Mouse (Mus musculus): ENCODE measurements around the gene Ddx3x.
"Not testable (repeated sequence)": the region's sequence is repeated elsewhere in the genome, so short reads cannot be mapped to it uniquely, and the experiment has no call there.

Ddx3x gene

DNA sequence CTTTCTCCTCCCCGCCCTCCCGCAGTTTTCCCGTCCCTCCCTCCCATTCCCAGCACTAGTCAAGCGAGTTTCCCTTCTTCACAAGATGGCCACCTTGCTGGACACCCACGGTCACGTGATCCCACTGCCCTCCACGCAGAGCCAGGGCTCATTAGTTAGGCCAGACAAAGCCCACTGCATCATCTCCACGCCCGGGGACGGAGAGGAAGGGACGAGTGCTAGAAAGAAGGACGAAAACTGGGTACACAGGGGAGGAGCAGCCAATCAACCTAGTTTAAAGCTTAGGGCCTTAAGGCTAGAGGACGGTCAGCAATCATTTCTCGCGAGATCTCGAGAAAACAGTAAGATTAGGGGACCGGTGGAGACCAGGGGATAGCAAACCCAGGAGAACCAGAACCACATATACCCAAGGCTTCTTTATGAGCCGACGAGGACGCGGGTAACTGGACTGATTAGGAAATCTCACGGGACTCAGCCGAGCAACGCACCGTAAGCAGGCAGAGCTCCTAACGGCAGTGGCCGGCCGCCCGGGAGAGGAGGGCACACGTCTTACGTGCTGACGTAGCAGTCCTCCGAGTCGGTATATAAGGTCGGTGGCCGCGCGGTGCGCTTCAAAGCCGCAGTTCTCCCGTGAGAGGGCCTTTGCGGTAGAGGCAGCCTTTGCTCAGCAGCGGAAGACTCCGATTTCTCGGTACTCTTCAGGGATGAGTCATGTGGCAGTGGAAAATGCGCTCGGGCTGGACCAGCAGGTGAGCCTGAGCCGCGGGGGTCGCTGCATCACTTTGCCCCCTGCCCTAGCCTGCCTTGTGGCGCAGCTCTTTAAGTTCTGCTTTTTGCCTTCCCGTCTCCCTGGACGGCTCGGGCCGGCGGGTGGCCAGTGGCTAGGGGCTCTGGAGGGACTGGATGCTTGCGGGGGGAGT, at the start of gene Ddx3x:
TSS of gene Ddx3x (plus strand) at position 562 of the 920 bp plus-strand sequence.
- CTCF ChIA-PET, result interaction anchor here in 1 of 4 experiments (1.0 kb wide), 1 partner anchor 51 kb away, joined by 3 read pairs; no protein-coding TSS in a partner anchor
- POLR2A ChIA-PET, result interaction anchor here (0.5 to 8.2 kb wide), 102 partner anchors 8 to 1275 kb away, joined by 3 to 123 read pairs (median 5); partner anchors contain the start of genes Usp9x (in 2 of the 4), 1810030O07Rik (in 1 of the 4), Atp6ap2 (in 1 of the 4) and Med14 (in 1 of the 4)

DNA sequence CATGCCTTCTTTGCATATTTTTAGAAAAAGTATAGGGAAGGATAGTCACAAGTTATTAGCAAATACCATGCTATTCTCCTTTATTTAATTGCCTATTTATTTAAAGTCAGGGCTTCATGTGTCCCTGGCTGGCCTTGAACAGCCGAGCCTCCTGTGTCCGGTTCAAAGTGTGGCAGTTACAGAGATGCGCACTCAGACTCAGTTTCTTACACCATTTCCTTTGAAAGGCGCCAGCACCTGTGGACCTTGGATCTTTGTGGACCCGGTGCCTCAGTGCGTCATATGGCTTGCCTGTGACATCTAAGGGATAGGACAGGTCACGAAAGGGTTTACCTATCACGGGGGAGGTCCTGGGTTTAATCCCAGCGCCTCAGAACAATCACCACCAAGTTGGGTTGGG, 49.5 kb upstream of the Ddx3x start:
- ChIA-PET POLR2A (interaction anchor here (0.6 to 7.3 kb wide), 28 partner anchors 9 to 425 kb away, joined by 3 to 107 read pairs (median 6); partner anchors contain the start of gene Ddx3x (in 3 of the 4)), CTCF (interaction anchor here in 1 of 4 experiments (0.6 to 0.7 kb wide), 2 partner anchors 282 to 426 kb away, joined by 3 read pairs; no protein-coding TSS in a partner anchor)

DNA sequence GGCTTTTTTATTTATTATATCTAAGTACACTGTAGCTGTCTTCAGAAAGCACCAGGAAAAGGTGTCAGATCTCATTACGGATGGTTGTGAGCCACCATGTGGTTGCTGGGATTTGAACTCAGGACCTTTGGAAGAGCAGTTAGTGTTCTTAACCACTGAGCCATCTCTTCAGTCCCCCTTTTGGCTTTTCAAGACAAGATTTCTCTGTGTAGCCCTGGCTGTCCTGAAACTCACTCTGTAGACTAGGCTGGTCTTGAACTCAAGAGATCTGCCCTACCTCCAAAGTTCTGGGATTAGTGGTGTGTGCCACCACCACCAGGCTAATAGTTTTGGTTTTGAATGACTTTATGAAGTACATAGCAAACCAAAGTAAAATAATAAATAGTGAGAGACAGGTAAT, 47.9 kb upstream of the Ddx3x start:
- CTCF ChIA-PET, result not testable (repeated sequence)
- POLR2A ChIA-PET, result interaction anchor here (0.9 to 7.3 kb wide), 12 partner anchors 8 to 228 kb away, joined by 3 to 107 read pairs (median 7); partner anchors contain the start of gene Ddx3x (in 1 of the 4)

DNA sequence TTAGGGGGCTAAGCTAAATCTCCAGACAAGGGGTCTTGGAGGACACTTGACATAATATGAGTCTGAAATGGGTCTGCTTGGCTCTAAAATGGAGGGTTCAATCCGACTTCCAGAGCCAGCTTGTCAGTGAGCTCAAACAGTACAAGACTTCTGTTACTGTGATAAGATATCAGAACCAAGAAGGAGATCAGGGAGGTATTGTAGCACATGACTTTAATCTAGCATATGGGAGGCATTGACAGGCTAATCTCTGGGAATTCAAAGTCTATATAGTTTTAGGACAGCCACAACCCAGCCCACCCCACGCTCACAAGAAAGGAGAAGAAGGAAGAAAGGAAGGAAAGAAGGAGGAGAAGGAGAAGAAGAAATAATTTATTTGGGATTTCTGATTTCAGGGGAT, 47.1 kb upstream of the Ddx3x start:
- ChIA-PET CTCF (interaction anchor here in 1 of 4 experiments (0.6 kb wide), 1 partner anchor 423 kb away, joined by 5 read pairs; no protein-coding TSS in a partner anchor), POLR2A (interaction anchor here in 3 of 4 experiments (0.7 to 7.3 kb wide), 7 partner anchors 8 to 50 kb away, joined by 3 to 107 read pairs (median 6); partner anchors contain the start of gene Ddx3x (in 1 of the 3))

DNA sequence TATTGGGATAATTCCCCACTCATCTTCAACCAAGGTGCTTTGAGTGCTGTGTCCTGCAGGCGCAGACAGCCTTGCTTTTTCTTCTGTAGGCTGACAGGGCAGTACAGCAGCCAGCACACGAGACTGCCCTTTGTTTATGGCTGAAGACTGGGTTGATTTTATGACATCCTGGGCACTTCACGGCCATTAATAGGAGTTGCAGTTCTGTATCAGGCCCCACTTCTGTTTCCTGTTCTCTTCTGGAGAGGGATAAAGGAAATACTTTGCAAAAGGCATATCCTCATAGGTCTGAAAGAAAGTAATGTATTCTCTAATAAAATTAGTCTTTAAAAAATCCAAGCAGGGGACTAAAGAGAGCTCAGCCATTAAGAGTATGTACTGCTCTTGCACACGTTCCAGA, 46.1 kb upstream of the Ddx3x start:
- POLR2A ChIA-PET, result interaction anchor here in 3 of 4 experiments (0.6 to 6.8 kb wide), 4 partner anchors 46 to 467 kb away, joined by 3 to 74 read pairs (median 10); partner anchors contain the start of gene Ddx3x (in 2 of the 3)
- CTCF ChIA-PET, result no interaction called here

DNA sequence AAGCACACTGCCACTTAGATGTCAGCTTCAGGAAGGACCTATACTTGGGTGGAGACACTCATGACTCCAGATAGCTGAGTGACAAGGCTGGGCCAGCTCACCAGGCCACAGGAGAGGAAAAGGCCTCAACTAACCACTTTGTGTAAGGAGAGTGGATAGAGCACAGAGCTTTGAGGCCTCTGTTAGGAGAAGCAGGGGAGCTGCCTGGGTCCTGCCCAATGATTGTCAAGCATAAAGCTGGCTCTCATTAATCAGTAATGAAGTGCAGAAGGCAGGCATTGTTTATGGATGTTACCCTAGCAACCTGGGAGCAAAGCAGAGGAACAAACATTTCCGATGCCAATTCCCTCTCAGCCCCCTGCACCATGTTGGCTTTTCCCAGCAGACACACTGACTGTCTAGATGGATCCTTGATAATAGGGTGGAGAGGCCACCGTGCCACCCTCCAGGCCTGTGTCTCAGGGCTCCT, 44.6 kb upstream of the Ddx3x start:
- ChIA-PET POLR2A (interaction anchor here in 3 of 4 experiments (0.7 to 6.8 kb wide), 5 partner anchors 17 to 225 kb away, joined by 3 to 74 read pairs (median 4); partner anchors contain the start of gene Ddx3x (in 3 of the 3)), CTCF (no interaction called here)

DNA sequence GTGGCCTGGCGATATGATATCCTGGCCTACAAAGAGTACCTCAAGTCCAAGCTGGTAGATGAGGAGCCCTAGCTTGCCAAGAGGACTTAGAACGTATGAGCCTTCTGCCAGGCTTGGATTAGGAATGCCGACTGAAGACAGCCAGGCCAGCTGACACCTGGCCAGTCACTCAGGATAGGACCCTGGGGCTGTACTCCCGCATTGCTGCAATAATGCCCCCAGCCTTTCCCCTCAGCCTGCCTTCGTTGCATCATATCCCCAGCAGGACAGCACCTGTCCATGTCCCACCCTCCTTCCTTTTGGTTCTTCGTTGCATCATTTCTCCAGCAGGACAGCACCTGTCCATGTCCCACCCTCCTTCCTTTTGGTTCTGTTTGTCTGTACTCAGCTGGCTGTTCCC, 41.3 kb upstream of the Ddx3x start:
- POLR2A ChIA-PET, result interaction anchor here in 3 of 4 experiments (0.7 to 8.2 kb wide), 8 partner anchors 8 to 222 kb away, joined by 3 to 108 read pairs (median 8); partner anchors contain the start of gene Ddx3x (in 2 of the 3)

DNA sequence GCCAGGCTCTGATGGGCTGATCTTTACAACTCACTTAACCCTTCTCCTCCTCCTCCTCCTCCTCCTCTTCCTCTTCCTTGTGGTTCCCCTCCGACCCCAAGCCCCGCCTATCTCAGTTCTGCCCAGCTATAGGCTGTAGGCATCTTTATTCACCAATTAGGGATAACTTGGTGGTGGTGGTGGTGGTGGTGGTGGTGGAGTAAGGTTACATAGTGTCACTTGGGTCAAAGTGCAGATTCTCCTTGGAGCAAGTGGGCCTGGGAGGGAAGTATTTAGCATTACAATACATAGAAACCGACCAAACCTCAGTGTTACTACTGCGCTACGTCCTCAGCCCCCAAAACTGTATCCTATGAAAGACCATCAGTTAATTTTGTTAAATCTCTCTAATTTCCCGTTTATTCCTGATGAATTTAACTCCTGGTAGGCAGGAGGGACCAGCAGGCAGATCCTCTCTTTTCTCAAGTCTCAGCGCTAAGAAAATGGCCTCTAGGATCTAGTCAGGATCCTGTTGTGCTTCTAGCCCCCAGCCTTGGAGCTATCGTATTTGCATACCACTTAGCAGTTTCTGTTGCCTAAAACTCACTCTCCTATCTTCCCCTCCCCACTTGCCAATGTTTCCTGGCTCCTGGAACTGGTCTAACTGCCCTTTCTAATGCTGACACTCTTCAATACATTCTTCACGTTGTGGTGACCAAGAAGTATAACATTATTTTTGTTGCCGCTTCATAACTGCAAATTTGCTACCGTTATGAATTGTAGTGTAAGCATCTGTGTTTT, 39.9 kb upstream of the Ddx3x start:
- ChIA-PET CTCF (interaction anchor here in 3 of 4 experiments (0.6 to 1.5 kb wide), 4 partner anchors 11 to 220 kb away, joined by 3 to 5 read pairs (median 4); no protein-coding TSS in a partner anchor), POLR2A (interaction anchor here (0.5 to 8.2 kb wide), 34 partner anchors 7 to 1712 kb away, joined by 3 to 108 read pairs (median 4); partner anchors contain the start of genes Ddx3x (in 4 of the 4) and Bcor (in 1 of the 4))

More for the DNA sequence above, 41.3 kb upstream of the Ddx3x start:
- CTCF ChIA-PET, result no interaction called here

DNA sequence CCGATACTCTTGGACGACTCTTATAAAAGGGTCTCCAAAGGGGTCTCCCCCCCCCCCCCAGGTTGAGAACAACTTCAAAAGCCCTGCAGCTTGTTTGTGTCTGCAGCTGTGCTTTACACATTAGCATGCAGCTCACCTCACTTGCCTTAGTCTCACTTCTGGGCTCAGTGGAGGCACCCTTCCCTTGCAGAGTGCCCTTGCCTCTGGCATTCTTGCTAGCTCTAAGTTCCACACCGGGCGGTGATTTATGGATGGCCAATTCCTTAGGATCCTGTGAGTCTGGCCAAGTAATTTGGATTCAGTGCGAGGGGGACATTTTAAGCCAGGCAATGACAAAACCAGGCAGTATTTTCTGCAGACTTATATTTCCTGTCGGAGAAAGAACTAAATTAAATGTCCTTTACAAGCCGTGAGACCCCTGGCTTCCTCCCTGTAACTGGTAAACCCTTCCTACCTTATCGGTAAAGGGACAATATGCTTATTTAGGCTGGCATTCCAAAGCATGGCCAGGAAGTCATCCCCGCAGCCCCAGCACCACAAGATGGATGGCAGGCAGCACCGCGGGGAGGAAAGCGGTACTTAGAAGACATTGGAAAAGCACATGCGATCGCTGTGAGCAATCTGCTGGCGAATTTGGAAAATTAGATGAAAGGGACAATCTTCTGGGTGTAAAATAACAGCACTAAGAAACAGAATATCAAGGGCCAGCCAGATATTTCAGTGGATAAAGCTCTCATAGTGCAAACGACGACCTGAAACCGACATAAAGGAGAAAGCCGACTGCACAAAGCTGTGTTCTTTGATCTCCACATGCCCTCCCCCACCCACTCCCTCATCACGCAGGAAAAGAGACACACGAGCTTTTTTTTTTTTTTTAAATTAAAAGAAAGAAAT, 39.1 kb upstream of the Ddx3x start:
- ChIA-PET CTCF (interaction anchor here in 1 of 4 experiments (1.5 kb wide), 1 partner anchor 220 kb away, joined by 5 read pairs; no protein-coding TSS in a partner anchor), POLR2A (interaction anchor here (0.5 to 8.2 kb wide), 33 partner anchors 8 to 1713 kb away, joined by 3 to 108 read pairs (median 5); partner anchors contain the start of gene Ddx3x (in 4 of the 4))

DNA sequence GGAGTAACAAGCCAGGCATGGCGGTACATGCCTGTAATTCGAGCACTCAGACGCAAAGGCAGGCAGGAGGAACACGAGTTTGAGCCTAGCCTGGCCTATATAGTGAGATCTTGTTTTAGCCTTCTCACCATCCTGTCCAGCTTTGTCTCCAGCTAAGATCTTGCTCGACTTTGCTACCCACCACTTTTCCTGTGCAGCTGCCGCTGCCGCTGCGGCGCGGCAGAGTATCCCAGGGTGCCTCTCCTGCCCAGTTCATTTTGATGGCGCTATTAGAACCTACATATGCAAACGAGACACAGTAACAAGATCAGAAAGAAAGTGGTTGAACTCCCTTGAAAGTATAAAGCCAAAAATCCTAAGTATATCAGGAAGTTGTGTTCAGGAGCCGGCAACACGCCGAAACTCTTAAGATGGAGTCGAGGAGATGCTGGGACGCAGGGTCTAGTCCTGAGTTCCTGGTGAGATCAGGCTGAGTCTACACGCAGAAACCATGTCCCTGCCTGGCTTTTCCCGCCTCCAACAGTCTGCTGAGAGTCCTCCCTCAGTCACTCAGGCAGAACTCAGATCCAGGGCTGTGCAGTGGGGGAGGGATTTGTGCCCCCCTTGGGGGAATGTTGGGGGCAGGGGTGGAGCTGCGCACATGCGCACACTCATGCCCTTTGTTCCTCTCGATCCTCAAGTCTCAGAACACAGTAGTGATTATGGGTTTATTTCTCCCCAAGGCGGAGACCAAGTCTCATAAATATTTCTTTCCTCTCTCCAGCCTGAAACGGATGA, 38.3 kb upstream of the Ddx3x start:
- ChIA-PET CTCF (interaction anchor here in 1 of 4 experiments (1.2 to 1.5 kb wide), 2 partner anchors 13 to 219 kb away, joined by 3 to 5 read pairs; no protein-coding TSS in a partner anchor), POLR2A (interaction anchor here (0.6 to 8.2 kb wide), 27 partner anchors 9 to 219 kb away, joined by 3 to 108 read pairs (median 5); partner anchors contain the start of gene Ddx3x (in 4 of the 4))

DNA sequence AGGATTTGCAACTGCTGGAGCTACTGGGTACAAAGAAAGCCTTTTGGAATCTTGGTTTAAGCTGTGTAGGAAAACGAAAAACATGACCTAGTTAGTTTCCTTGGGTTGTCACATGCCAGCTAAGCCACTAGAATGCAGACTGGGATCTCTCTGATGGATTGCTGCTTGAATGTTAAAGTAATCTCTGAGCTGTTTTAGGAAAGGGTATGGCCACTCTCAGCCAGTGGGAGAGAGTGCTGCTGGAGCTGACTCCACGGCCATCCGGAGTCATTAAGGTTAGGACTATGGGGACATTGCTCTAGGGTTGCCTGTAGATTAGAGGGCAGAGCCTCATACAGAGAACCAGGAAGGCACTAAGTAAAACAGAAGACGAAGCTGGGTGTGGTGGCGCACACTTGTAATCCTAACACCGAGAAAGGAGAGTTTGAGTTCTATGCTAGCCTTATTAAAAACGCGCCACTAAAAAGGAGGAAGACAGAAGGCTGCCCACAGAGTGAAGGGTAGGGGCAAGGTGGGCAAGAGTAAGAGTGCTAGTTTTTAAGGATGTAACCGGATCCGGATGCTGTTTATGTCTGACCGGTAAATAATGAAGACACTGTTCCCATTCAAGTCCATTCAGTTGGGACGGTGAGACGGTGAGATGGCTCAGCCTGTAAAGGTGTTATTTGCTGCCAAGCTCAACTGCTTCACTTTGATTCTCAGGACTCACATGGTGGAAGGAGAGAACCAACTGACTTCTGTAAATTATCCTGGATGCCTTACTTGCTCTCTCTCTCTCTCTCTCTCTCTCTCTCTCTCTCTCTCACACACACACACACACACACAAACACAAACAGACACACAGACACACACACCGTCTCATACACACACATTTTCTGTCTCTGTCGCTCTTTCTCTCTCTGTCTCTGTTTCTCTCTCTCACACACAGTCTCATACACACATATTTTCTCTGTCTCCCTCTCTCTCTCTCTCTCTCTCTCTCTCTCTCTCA, 37.3 kb upstream of the Ddx3x start:
- CTCF ChIA-PET, result interaction anchor here in 2 of 4 experiments (0.5 to 1.2 kb wide), 2 partner anchors 8 to 14 kb away, joined by 3 to 4 read pairs; no protein-coding TSS in a partner anchor
- POLR2A ChIA-PET, result interaction anchor here (0.6 to 8.2 kb wide), 24 partner anchors 9 to 219 kb away, joined by 3 to 108 read pairs (median 6); partner anchors contain the start of gene Ddx3x (in 4 of the 4)

DNA sequence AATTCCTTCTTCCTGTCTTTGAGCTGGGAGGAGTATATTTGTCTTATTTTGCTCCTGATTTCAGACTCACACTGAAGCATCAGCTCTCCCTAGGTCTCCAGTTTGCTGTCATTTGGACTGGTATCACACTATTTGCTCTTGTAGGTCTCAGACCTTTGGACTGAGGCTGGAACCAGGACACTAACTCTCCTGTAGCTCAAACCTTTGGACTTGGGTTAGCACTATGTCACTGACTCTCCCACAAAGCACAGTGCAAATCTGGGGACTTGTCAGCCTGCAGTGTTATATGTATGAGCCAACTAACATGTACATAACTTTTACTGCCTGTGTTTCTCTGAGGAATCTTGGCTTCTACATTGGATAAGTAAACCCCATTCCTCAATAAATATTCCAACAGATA, 36.2 kb upstream of the Ddx3x start:
- POLR2A ChIA-PET, result interaction anchor here in 2 of 4 experiments (0.8 to 8.2 kb wide), 6 partner anchors 12 to 217 kb away, joined by 3 to 108 read pairs (median 8); partner anchors contain the start of gene Ddx3x (in 2 of the 2)
- CTCF ChIA-PET, result no interaction called here

DNA sequence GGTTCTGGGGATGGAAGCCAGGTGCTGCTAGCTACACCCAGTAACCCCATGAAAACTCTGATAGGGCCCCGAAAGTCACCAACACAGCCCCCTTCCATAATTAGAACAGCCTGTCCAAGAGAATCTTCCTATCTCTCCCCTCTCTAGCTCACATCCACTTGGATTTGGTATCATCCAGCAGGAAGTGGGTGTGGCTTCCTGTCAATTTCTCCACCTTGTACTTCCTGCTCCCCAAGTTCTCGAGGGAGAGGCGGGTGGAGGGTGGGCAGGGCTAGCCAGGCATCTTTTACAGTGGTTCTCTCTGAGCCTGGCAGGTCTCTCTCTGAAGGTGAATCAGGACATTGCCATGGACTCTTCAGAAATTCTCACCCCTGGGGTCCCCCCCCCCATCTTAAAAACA, 35.7 kb upstream of the Ddx3x start:
- POLR2A ChIA-PET, result interaction anchor here in 2 of 4 experiments (0.8 to 8.2 kb wide), 6 partner anchors 12 to 217 kb away, joined by 3 to 108 read pairs (median 8); partner anchors contain the start of gene Ddx3x (in 2 of the 2)
- CTCF ChIA-PET, result no interaction called here

DNA sequence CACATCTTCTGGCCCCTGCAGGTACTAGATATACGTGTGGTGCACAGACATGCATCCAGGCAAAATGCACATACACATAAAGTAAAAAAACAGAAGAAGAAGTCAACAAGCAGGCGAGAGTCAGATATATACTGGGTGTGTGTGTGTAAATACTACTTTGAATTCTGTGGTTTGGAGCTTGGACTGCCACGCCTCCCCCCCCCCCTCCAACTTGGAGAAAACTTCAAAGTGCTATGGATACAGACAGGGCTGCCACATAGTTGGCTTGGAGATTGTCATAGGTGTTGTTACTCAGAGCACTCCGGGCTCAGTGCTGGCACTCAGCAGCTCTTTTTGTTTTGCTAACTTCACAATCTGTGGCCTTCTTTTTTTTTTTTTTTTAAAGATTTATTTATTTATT, 29.1 kb upstream of the Ddx3x start:
- POLR2A ChIA-PET, result interaction anchor here in 2 of 4 experiments (0.6 to 2.2 kb wide), 6 partner anchors 9 to 209 kb away, joined by 3 to 8 read pairs (median 4); partner anchors contain the start of gene Ddx3x (in 2 of the 2)
- CTCF ChIA-PET, result interaction anchor here in 1 of 4 experiments (0.6 kb wide), 1 partner anchor 8 kb away, joined by 4 read pairs; no protein-coding TSS in a partner anchor

DNA sequence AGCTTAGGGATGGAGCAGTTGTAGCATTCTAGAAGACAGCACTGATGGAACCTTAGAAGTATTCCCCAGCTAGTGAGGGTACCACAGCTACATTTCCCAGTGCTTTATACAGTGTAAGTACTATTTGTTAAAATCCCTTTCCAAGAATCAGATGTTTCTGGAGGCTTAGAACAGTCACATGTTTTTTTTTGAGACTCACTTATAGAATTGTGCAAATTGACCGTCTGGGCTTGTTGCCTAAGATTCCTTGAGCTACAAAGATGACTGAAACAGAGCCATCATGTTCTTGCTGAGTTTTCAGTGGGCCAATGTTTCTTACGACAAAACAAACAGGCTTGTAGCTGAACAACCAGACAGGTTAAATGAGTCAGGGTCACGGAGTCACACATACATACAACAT, 26.5 kb upstream of the Ddx3x start:
- CTCF ChIA-PET, result no interaction called here
- POLR2A ChIA-PET, result interaction anchor here in 3 of 4 experiments (0.6 to 1.5 kb wide), 8 partner anchors 11 to 45 kb away, joined by 3 to 6 read pairs (median 4); partner anchors contain the start of gene Ddx3x (in 2 of the 3)
